In genomic region chr10:79781139-79781538, GRCm38 (mm10) we compare ENCODE assay signal across 8 mouse cellular contexts. TPM values are rescaled to one million over a fixed set of nuclear protein-coding genes. Genes with fewer than 3 reads are reported as not detected.
DNase-seq lines count a peak whose midpoint lies in the region; ATAC-seq and TF ChIP-seq lines count a peak whose summit lies in the region.

No protein-coding gene starts in this region.

- no peak for TF ChIP-seq EP300 in lung, postnatal 0 days (IDR thresholded peaks at IDR 0.05)

- no peak for TF ChIP-seq CTCF in cerebellum, adult 2 months (IDR thresholded peaks at IDR 0.05; ENCODE audit: borderline replicate concordance, insufficient read depth, low read depth, low read length)
- no peak for TF ChIP-seq CTCF in lung, postnatal 0 days (IDR thresholded peaks at IDR 0.05)
- no peak for TF ChIP-seq CTCF in olfactory bulb, adult 2 months (IDR thresholded peaks at IDR 0.05; ENCODE audit: insufficient read depth, low read depth, low read length)

- no peaks in the 10 kb centered on the region for H3K9me3 ChIP-seq in lung, postnatal 0 days (ENCODE audit: low read length)
- H3K9me3 ChIP-seq in limb, embryonic 12.5 days, result no peaks in the 10 kb centered on the region

- no peak for TF ChIP-seq POLR2A in cerebellum, adult 2 months (IDR thresholded peaks at IDR 0.05; ENCODE audit: borderline replicate concordance, insufficient read depth, low read length)
- TF ChIP-seq POLR2A in olfactory bulb, adult 2 months (IDR thresholded peaks at IDR 0.05; ENCODE audit: insufficient read depth, low read depth, low read length), result no peak

- ATAC-seq in lung, postnatal 0 days, result no peak
- ATAC-seq in limb, embryonic 12.5 days (ENCODE audit: insufficient number of reproducible peaks, insufficient read depth, low FRiP score, low TSS enrichment, low read depth), result no peak

- no peaks in the 10 kb centered on the region; the same call in 1 of the 2 replicates for H3K36me3 ChIP-seq in lung, postnatal 0 days (ENCODE audit: insufficient read depth, low read length)
- H3K36me3 ChIP-seq in limb, embryonic 12.5 days, result no peaks in the 10 kb centered on the region

- intact Hi-C loops in left cerebral cortex, postnatal 10 days (cut with DNase I), result no loop called here

- H3K4me1 ChIP-seq in cerebellum, adult 2 months (ENCODE audit: control insufficient read depth, insufficient read depth, low read length), result peaks cover 10% of the 10 kb centered on the region
- H3K4me1 ChIP-seq in lung, postnatal 0 days (ENCODE audit: insufficient read depth, low read depth, low read length), result peaks cover 17% of the 10 kb centered on the region; the same call in 1 of the 2 replicates
- peaks cover 39% of the 10 kb centered on the region for H3K4me1 ChIP-seq in limb, embryonic 12.5 days (replicated peaks)
- H3K4me1 ChIP-seq in olfactory bulb, adult 2 months (ENCODE audit: control insufficient read depth, insufficient read depth, low read length), result peaks cover 28% of the 10 kb centered on the region

- no peak overlapping the region for H3K27ac ChIP-seq in cerebellum, adult 2 months (ENCODE audit: insufficient read depth, low read length)
- H3K27ac ChIP-seq in lung, postnatal 0 days (ENCODE audit: low read length), result peak overlapping the region; percentile 78
- H3K27ac ChIP-seq in limb, embryonic 12.5 days, result no peak overlapping the region
- H3K27ac ChIP-seq in olfactory bulb, adult 2 months (ENCODE audit: insufficient read depth, low read depth, low read length), result no peak overlapping the region

- no peak for DNase-seq in cerebellum, adult 2 months
- no peak for DNase-seq in cerebellum, adult 11 months
- DNase-seq in lung, postnatal 0 days (ENCODE audit: low spot score), result no peak
- no peak for DNase-seq in lung, postnatal 25 days (ENCODE audit: low spot score)
- DNase-seq in gastrocnemius, adult 18-20 months (ENCODE audit: low spot score), result no peak
- no peak for DNase-seq in left cerebral cortex, postnatal 10 days (ENCODE audit: extremely low spot score in 1 of 2, low spot score in 2 of 2)

- peak overlapping the region; percentile 61 for H3K4me2 ChIP-seq in lung, postnatal 0 days (replicated peaks; ENCODE audit: low read depth, low read length)
- H3K4me2 ChIP-seq in limb, embryonic 12.5 days, result peak overlapping the region; percentile 68

- no peaks in the 10 kb centered on the region for H3K27me3 ChIP-seq in cerebellum, adult 2 months (ENCODE audit: control insufficient read depth, insufficient read depth, low read length)
- no peaks in the 10 kb centered on the region for H3K27me3 ChIP-seq in lung, postnatal 0 days (replicated peaks; ENCODE audit: insufficient read depth, low read length)
- peaks cover 81% of the 10 kb centered on the region for H3K27me3 ChIP-seq in limb, embryonic 12.5 days

- WGBS in cerebellum, adult 2 months, result 34% methylated on average over 21 of the region's 21 CpGs
- WGBS in lung, postnatal 0 days, result 27% methylated on average over 21 of the region's 21 CpGs
- WGBS in limb, embryonic 12.5 days, result 26% methylated on average over 21 of the region's 21 CpGs
- WGBS in olfactory bulb, adult 2 months, result 39% methylated on average over 21 of the region's 21 CpGs

- H3K4me3 ChIP-seq in cerebellum, adult 2 months (replicated peaks; ENCODE audit: insufficient read depth, low read depth, low read length), result peak overlapping the region; percentile 72
- H3K4me3 ChIP-seq in lung, postnatal 0 days (ENCODE audit: low read depth, low read length), result peak overlapping the region; percentile 31
- peak overlapping the region; percentile 42 for H3K4me3 ChIP-seq in limb, embryonic 12.5 days (replicated peaks)
- H3K4me3 ChIP-seq in olfactory bulb, adult 2 months (ENCODE audit: insufficient read depth, low read depth, low read length), result peak overlapping the region; percentile 56

- H3K9ac ChIP-seq in lung, postnatal 0 days (replicated peaks; ENCODE audit: low read depth), result no peak overlapping the region
- H3K9ac ChIP-seq in limb, embryonic 12.5 days (replicated peaks), result 0 out of 2 replicates have a peak overlapping the region, but pooled peaks have one; percentile 23

RNA-seq across cellular contexts. Expression of gene Fstl3, which starts 4.1 kb away (rescaled TPM):
- polyA plus RNA-seq in cerebellum, adult 2 months (2012; rRNA removed), result 2.2 and 2.5 TPM in 2 replicates
- polyA plus RNA-seq in lung, postnatal 0 days (2015; fragmentation: Nextera tagmentation; extraction: Ambion mirVana), result 38.6 and 39.9 TPM in 2 replicates
- 3.0 and 4.0 TPM in 2 replicates for polyA plus RNA-seq in limb, embryonic 12.5 days (2016; fragmentation: Nextera tagmentation; extraction: Ambion mirVana)
- not detected in 2 replicates for polyA plus RNA-seq in olfactory bulb, adult 2 months (2012; ENCODE audit: insufficient read depth, insufficient read length, low replicate concordance, missing spikeins)
- 1 to 10 TPM; 1.2 to 1.9 TPM for total RNA-seq in gastrocnemius, adult 18-20 months (2021)
- 1 to 10 TPM; 1.7 to 2.6 TPM for total RNA-seq in left cerebral cortex, postnatal 10 days (2021)

RNA-seq across cellular contexts. Expression of gene Prss57, which starts 9.6 kb away (rescaled TPM):
- polyA plus RNA-seq in cerebellum, adult 2 months (2012; rRNA removed), result 0.16 and 0.19 TPM in 2 replicates
- 0.11 and 0.31 TPM in 2 replicates for polyA plus RNA-seq in lung, postnatal 0 days (2015; fragmentation: Nextera tagmentation; extraction: Ambion mirVana)
- not detected in 2 replicates for polyA plus RNA-seq in limb, embryonic 12.5 days (2016; fragmentation: Nextera tagmentation; extraction: Ambion mirVana)
- not detected in 2 replicates for polyA plus RNA-seq in olfactory bulb, adult 2 months (2012; ENCODE audit: insufficient read depth, insufficient read length, low replicate concordance, missing spikeins)
- total RNA-seq in gastrocnemius, adult 18-20 months (2021), result not detected
- under 1 TPM; 0.32 to 0.54 TPM for total RNA-seq in left cerebral cortex, postnatal 10 days (2021)

RNA-seq across cellular contexts. Expression of gene Palm, which starts 12.2 kb away (rescaled TPM):
- 140 and 143 TPM in 2 replicates for polyA plus RNA-seq in cerebellum, adult 2 months (2012; rRNA removed)
- polyA plus RNA-seq in lung, postnatal 0 days (2015; fragmentation: Nextera tagmentation; extraction: Ambion mirVana), result 29.6 and 30.8 TPM in 2 replicates
- polyA plus RNA-seq in limb, embryonic 12.5 days (2016; fragmentation: Nextera tagmentation; extraction: Ambion mirVana), result 121 TPM in 2 replicates
- polyA plus RNA-seq in olfactory bulb, adult 2 months (2012; ENCODE audit: insufficient read depth, insufficient read length, low replicate concordance, missing spikeins), result not detected in 2 replicates
- total RNA-seq in gastrocnemius, adult 18-20 months (2021), result 10 to 100 TPM; 11.1 to 22.9 TPM
- total RNA-seq in left cerebral cortex, postnatal 10 days (2021), result 100 to 1,000 TPM; 430 to 432 TPM

RNA-seq across cellular contexts. Expression of gene Rnf126, which starts 14.4 kb away (rescaled TPM):
- polyA plus RNA-seq in cerebellum, adult 2 months (2012; rRNA removed), result 126 and 127 TPM in 2 replicates
- polyA plus RNA-seq in lung, postnatal 0 days (2015; fragmentation: Nextera tagmentation; extraction: Ambion mirVana), result 40.5 and 45.9 TPM in 2 replicates
- 108 and 113 TPM in 2 replicates for polyA plus RNA-seq in limb, embryonic 12.5 days (2016; fragmentation: Nextera tagmentation; extraction: Ambion mirVana)
- not detected in 2 replicates for polyA plus RNA-seq in olfactory bulb, adult 2 months (2012; ENCODE audit: insufficient read depth, insufficient read length, low replicate concordance, missing spikeins)
- 10 to 100 TPM; 49.5 to 54.5 TPM for total RNA-seq in gastrocnemius, adult 18-20 months (2021)
- 10 to 100 TPM; 90.7 to 95.8 TPM for total RNA-seq in left cerebral cortex, postnatal 10 days (2021)

RNA-seq across cellular contexts. Expression of gene Fgf22, which starts 26.3 kb away (rescaled TPM):
- 10.6 and 11.1 TPM in 2 replicates for polyA plus RNA-seq in cerebellum, adult 2 months (2012; rRNA removed)
- polyA plus RNA-seq in lung, postnatal 0 days (2015; fragmentation: Nextera tagmentation; extraction: Ambion mirVana), result 0.18 TPM in 1 of 2 replicates, not detected in the other
- polyA plus RNA-seq in limb, embryonic 12.5 days (2016; fragmentation: Nextera tagmentation; extraction: Ambion mirVana), result 0.24 and 0.60 TPM in 2 replicates
- not detected in 2 replicates for polyA plus RNA-seq in olfactory bulb, adult 2 months (2012; ENCODE audit: insufficient read depth, insufficient read length, low replicate concordance, missing spikeins)
- total RNA-seq in gastrocnemius, adult 18-20 months (2021), result not detected
- 1 to 10 TPM; 1.9 to 3.0 TPM for total RNA-seq in left cerebral cortex, postnatal 10 days (2021)
